Mouse (Mus musculus): ENCODE data around the gene Psma6. TPM values are rescaled to one million over a fixed set of nuclear protein-coding genes. Genes with fewer than 3 reads are reported as not detected.

Gene Psma6
- polyA plus RNA-seq, 1 experiment from 2014 or later = 418 TPM

GRCm38 (mm10) chr12:55372424-55373055 is 11.5 kb upstream of the Psma6 start:
- Histone ChIP-seq H3K9ac (replicated peaks; ENCODE audit: low read length) (no peak overlapping the region), H3K9me3 (ENCODE audit: low read length) (no peaks in the 10 kb centered on the region), H3K36me3 (ENCODE audit: insufficient read depth, low read length) (no peaks in the 10 kb centered on the region; the same call in 1 of the 2 replicates), H3K4me2 (replicated peaks; ENCODE audit: low read depth, low read length) (no peak overlapping the region), H3K4me3 (ENCODE audit: low read length) (no peak overlapping the region), H3K27me3 (ENCODE audit: insufficient read depth, low read length) (no peaks in the 10 kb centered on the region), H3K27ac (ENCODE audit: low read length) (no peak overlapping the region), H3K4me1 (ENCODE audit: insufficient read depth, low read length) (no peaks in the 10 kb centered on the region)
- 82% methylated on average over 3 of the region's 3 CpGs for WGBS
- ATAC-seq (ENCODE audit: low FRiP score, low TSS enrichment) = no peak

GRCm38 (mm10) chr12:55376956-55377609 is 6.9 kb upstream of the Psma6 start:
- no peaks in the 10 kb centered on the region for H3K9me3 ChIP-seq (ENCODE audit: low read length)
- no peaks in the 10 kb centered on the region for H3K27me3 ChIP-seq (ENCODE audit: insufficient read depth, low read length)
- no peak for ATAC-seq (ENCODE audit: low FRiP score, low TSS enrichment)
- H3K36me3 ChIP-seq (ENCODE audit: insufficient read depth, low read length) = peaks cover 4% of the 10 kb centered on the region; the same call in 1 of the 2 replicates
- H3K27ac ChIP-seq (ENCODE audit: low read length) = no peak overlapping the region
- no peak overlapping the region for H3K4me2 ChIP-seq (replicated peaks; ENCODE audit: low read depth, low read length)
- H3K9ac ChIP-seq (replicated peaks; ENCODE audit: low read length) = no peak overlapping the region
- H3K4me3 ChIP-seq (ENCODE audit: low read length) = no peak overlapping the region
- H3K4me1 ChIP-seq (ENCODE audit: insufficient read depth, low read length) = no peaks in the 10 kb centered on the region
- WGBS = 85% methylated on average over 16 of the region's 16 CpGs

- WGBS = 73% methylated on average over 6 of the region's 6 CpGs
- Histone ChIP-seq H3K9ac (replicated peaks; ENCODE audit: low read length) (no peak overlapping the region), H3K9me3 (ENCODE audit: low read length) (no peaks in the 10 kb centered on the region), H3K36me3 (ENCODE audit: insufficient read depth, low read length) (peaks cover 4% of the 10 kb centered on the region; the same call in 1 of the 2 replicates), H3K27me3 (ENCODE audit: insufficient read depth, low read length) (no peaks in the 10 kb centered on the region), H3K4me2 (replicated peaks; ENCODE audit: low read depth, low read length) (no peak overlapping the region), H3K27ac (ENCODE audit: low read length) (no peak overlapping the region), H3K4me3 (ENCODE audit: low read length) (no peak overlapping the region), H3K4me1 (ENCODE audit: insufficient read depth, low read length) (no peaks in the 10 kb centered on the region)
- ATAC-seq (ENCODE audit: low FRiP score, low TSS enrichment) = no peak
These were observed 6.4 kb upstream of the Psma6 start for GRCm38 (mm10) chr12:55377610-55377980.

GRCm38 (mm10) chr12:55384826-55385225 is 804 bp downstream of the Psma6 start:
- Histone ChIP-seq H3K27ac (ENCODE audit: low read length) (no peak overlapping the region), H3K27me3 (ENCODE audit: insufficient read depth, low read length) (no peaks in the 10 kb centered on the region), H3K4me1 (ENCODE audit: insufficient read depth, low read length) (0 out of 2 replicates have a peak, but pooled peaks cover 5% of the 10 kb centered on the region), H3K36me3 (ENCODE audit: insufficient read depth, low read length) (0 out of 2 replicates have a peak, but pooled peaks cover 2% of the 10 kb centered on the region), H3K9ac (replicated peaks; ENCODE audit: low read length) (no peak overlapping the region), H3K9me3 (ENCODE audit: low read length) (no peaks in the 10 kb centered on the region), H3K4me3 (ENCODE audit: low read length) (no peak overlapping the region), H3K4me2 (replicated peaks; ENCODE audit: low read depth, low read length) (no peak overlapping the region)
- no peak for ATAC-seq (ENCODE audit: low FRiP score, low TSS enrichment)
- WGBS = 87% methylated on average over 3 of the region's 3 CpGs

- no peaks in the 10 kb centered on the region for H3K9me3 ChIP-seq (ENCODE audit: low read length)
- no peaks in the 10 kb centered on the region for H3K36me3 ChIP-seq (ENCODE audit: insufficient read depth, low read length)
- no peak overlapping the region for H3K9ac ChIP-seq (replicated peaks; ENCODE audit: low read length)
- no peak overlapping the region for H3K27ac ChIP-seq (ENCODE audit: low read length)
- no peak overlapping the region for H3K4me3 ChIP-seq (ENCODE audit: low read length)
- no peak for ATAC-seq (ENCODE audit: low FRiP score, low TSS enrichment)
- H3K27me3 ChIP-seq (ENCODE audit: insufficient read depth, low read length) = no peaks in the 10 kb centered on the region
- H3K4me2 ChIP-seq (replicated peaks; ENCODE audit: low read depth, low read length) = no peak overlapping the region
- H3K4me1 ChIP-seq (ENCODE audit: insufficient read depth, low read length) = 0 out of 2 replicates have a peak, but pooled peaks cover 5% of the 10 kb centered on the region
- WGBS = 59% methylated on average over 6 of the region's 6 CpGs
These were observed 1.9 kb downstream of the Psma6 start for GRCm38 (mm10) chr12:55385931-55386330.

- ATAC-seq (ENCODE audit: low FRiP score, low TSS enrichment) = no peak
- no peaks in the 10 kb centered on the region for H3K27me3 ChIP-seq (ENCODE audit: insufficient read depth, low read length)
- no peak overlapping the region for H3K4me2 ChIP-seq (replicated peaks; ENCODE audit: low read depth, low read length)
- WGBS = 76% methylated on average over 9 of the region's 9 CpGs
- H3K27ac ChIP-seq (ENCODE audit: low read length) = no peak overlapping the region
- no peaks in the 10 kb centered on the region for H3K36me3 ChIP-seq (ENCODE audit: insufficient read depth, low read length)
- H3K4me1 ChIP-seq (ENCODE audit: insufficient read depth, low read length) = 0 out of 2 replicates have a peak, but pooled peaks cover 5% of the 10 kb centered on the region
- no peak overlapping the region for H3K9ac ChIP-seq (replicated peaks; ENCODE audit: low read length)
- H3K4me3 ChIP-seq (ENCODE audit: low read length) = no peak overlapping the region
- H3K9me3 ChIP-seq (ENCODE audit: low read length) = no peaks in the 10 kb centered on the region
These were observed 2.4 kb downstream of the Psma6 start for GRCm38 (mm10) chr12:55386456-55386855.

- H3K4me1 ChIP-seq (ENCODE audit: insufficient read depth, low read length) = 0 out of 2 replicates have a peak, but pooled peaks cover 5% of the 10 kb centered on the region
- H3K4me2 ChIP-seq (replicated peaks; ENCODE audit: low read depth, low read length) = no peak overlapping the region
- H3K4me3 ChIP-seq (ENCODE audit: low read length) = no peak overlapping the region
- ATAC-seq (ENCODE audit: low FRiP score, low TSS enrichment) = no peak; the same call in 1 of the 2 replicates
- no peaks in the 10 kb centered on the region for H3K36me3 ChIP-seq (ENCODE audit: insufficient read depth, low read length)
- H3K27ac ChIP-seq (ENCODE audit: low read length) = peak overlapping the region; percentile 54; the same call in 1 of the 2 replicates
- 70% methylated on average over 7 of the region's 7 CpGs for WGBS
- H3K9ac ChIP-seq (replicated peaks; ENCODE audit: low read length) = no peak overlapping the region
- H3K27me3 ChIP-seq (ENCODE audit: insufficient read depth, low read length) = no peaks in the 10 kb centered on the region
- no peaks in the 10 kb centered on the region for H3K9me3 ChIP-seq (ENCODE audit: low read length)
These were observed 3.2 kb downstream of the Psma6 start for GRCm38 (mm10) chr12:55387083-55387787.

GRCm38 (mm10) chr12:55387788-55388465 is 3.9 kb downstream of the Psma6 start:
- 0 out of 2 replicates have a peak, but pooled peaks cover 5% of the 10 kb centered on the region for H3K4me1 ChIP-seq (ENCODE audit: insufficient read depth, low read length)
- peak overlapping the region; percentile 54 for H3K27ac ChIP-seq (ENCODE audit: low read length)
- H3K9ac ChIP-seq (replicated peaks; ENCODE audit: low read length) = no peak overlapping the region
- no peak overlapping the region for H3K4me3 ChIP-seq (ENCODE audit: low read length)
- WGBS = 43% methylated on average over 11 of the region's 11 CpGs
- no peak overlapping the region for H3K4me2 ChIP-seq (replicated peaks; ENCODE audit: low read depth, low read length)
- no peaks in the 10 kb centered on the region for H3K36me3 ChIP-seq (ENCODE audit: insufficient read depth, low read length)
- peak; percentile 83 for ATAC-seq (ENCODE audit: low FRiP score, low TSS enrichment)
- no peaks in the 10 kb centered on the region for H3K9me3 ChIP-seq (ENCODE audit: low read length)
- H3K27me3 ChIP-seq (ENCODE audit: insufficient read depth, low read length) = no peaks in the 10 kb centered on the region

GRCm38 (mm10) chr12:55388478-55388877 is 4.5 kb downstream of the Psma6 start:
- 0 out of 2 replicates have a peak, but pooled peaks cover 5% of the 10 kb centered on the region for H3K4me1 ChIP-seq (ENCODE audit: insufficient read depth, low read length)
- H3K9me3 ChIP-seq (ENCODE audit: low read length) = no peaks in the 10 kb centered on the region
- H3K27ac ChIP-seq (ENCODE audit: low read length) = peak overlapping the region; percentile 54; the same call in 1 of the 2 replicates
- no peak overlapping the region for H3K9ac ChIP-seq (replicated peaks; ENCODE audit: low read length)
- H3K27me3 ChIP-seq (ENCODE audit: insufficient read depth, low read length) = no peaks in the 10 kb centered on the region
- no peak overlapping the region for H3K4me2 ChIP-seq (replicated peaks; ENCODE audit: low read depth, low read length)
- 55% methylated on average over 6 of the region's 6 CpGs for WGBS
- H3K4me3 ChIP-seq (ENCODE audit: low read length) = no peak overlapping the region
- no peaks in the 10 kb centered on the region for H3K36me3 ChIP-seq (ENCODE audit: insufficient read depth, low read length)
- ATAC-seq (ENCODE audit: low FRiP score, low TSS enrichment) = peak; percentile 17; the same call in 1 of the 2 replicates

Measured in kidney, embryonic 16.5 days (tissue).